Mouse (Mus musculus) cerebellum, adult 11-12 months (tissue): ENCODE data around the gene Ppa2.

Experiments used
- DNase-seq: peaks from one replicate; pipeline ENCODE4 v3.0.0; 2022

The Ppa2 gene

DNA sequence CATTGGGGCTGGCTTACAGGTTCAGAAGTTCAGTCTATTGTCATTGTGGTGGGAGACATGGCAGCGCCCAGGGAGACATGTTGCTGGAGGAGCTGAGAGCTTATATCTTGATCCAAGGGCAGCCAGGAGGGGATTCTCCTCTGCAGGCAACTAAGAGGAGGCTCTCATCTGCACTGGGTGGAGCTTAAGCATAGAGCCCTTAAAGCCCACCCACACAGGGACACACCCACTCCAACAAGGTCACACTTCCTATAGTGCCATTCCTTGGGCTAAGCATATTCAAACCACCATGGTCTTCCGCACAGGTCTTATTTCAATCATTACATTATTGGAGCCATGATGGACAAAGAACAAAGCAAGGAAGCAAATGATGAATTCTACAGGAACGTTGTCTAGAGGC lies 95.7 kb downstream of the Ppa2 start:
- no peak for DNase-seq

DNA sequence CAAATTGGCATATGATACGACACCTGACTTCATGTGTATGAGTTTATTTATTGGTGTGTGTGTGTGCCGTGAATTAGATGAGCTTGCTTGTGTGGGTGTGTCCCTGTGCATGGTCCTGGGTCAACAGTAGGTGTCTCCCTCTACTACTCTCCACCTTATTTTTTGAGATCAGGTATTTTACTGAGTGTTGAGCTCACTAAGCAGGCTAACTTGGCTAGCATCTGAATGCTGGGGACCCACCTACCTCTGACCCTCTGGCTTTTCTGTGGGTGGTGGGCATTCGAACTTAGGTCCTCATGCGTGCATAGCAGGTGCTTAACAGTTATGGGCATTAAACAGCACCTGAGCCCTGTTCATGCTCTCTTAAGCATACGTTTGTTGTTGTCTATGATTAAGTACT lies 96.3 kb downstream of the Ppa2 start:
- no peak for DNase-seq

DNA sequence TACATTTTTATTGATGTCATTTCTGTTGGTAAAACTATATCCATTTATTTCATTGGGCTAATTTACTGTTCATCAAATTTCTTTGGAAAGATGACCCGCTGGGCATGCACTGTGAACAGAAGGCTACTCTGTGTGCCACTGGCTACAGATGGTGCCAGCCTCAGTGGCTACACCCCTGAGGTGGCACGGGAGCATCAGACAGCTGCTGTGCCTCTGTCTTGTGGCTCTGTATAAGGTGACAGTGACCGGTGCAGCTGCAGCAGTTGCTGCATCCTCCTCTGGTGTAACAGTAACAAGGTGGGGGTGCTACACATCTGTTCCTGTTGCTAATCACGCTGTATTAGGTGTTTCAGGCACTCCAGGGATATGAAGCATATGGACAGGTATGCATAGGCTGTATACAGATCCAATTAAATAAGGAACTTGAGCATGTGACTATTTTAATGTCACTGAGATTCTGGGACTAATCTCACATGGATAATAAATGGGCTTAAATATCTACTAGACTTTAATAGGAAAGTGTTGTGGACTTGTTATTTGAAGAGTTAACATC lies 101.3 kb downstream of the Ppa2 start:
- no peak for DNase-seq

DNA sequence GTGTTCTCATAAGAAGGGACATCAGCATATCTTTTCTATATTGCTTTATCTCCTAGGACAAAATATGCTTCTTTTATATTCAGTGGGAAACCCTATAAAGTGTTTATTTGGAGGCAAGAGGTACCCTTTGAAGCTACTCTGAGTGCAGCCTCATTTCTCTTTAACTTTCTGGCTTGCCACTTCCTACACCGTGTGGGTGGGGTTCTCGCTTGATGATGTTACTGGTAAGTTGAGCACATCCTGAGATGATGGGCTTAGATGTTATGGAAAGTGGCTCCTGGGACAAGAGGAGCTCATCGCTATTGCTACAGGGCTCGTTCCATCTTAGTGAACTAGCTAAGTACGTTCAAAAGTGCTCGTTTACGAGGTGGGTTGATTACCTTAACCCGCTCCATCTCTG lies 101.9 kb downstream of the Ppa2 start:
- no peak for DNase-seq

DNA sequence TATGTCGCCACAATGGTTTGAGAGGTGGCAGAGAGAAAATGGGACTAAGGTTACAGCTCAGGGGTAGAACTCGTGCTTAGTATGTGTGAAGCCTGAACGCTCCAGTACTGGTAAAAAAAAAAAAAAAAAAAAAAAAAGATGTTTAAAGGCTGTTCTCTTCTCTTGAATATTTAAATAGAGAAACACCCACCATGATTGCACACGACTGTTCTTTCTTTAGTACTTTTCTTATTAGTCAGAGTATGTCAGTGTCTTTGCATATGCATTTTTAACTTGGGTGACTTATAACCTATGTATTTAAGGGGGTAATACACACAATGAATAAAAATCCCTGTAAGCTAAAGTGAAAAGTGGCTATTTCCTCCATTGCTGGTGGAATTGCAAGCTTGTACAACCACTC lies 104.8 kb downstream of the Ppa2 start:
- DNase-seq, result no peak

DNA sequence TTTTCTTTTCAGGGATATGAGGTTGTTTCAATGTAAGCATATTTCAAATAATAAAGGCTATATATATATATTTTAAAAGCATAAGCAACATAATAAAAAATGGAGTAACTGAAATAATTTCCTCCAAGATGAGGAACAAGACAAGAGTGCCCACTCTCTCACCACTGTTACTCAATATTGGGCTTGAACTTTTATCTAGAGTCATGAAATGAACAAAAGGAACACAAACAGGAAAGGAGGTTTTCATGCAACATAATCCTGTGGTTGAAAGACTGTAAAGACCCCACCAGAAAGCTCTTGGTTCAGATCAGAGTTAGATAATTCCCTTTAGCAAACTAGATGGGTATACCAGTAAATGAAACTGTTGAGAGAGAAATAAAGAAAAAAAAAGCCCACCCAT lies 113.2 kb downstream of the Ppa2 start:
- DNase-seq, result no peak
